Mouse (Mus musculus): ENCODE results near the gene Nrxn1. TPM values are rescaled to one million over a fixed set of nuclear protein-coding genes. Genes with fewer than 3 reads are reported as not detected.

The Nrxn1 gene
- polyA plus RNA-seq, 1 experiment from 2014 or later, result 1.7 TPM

DNA sequence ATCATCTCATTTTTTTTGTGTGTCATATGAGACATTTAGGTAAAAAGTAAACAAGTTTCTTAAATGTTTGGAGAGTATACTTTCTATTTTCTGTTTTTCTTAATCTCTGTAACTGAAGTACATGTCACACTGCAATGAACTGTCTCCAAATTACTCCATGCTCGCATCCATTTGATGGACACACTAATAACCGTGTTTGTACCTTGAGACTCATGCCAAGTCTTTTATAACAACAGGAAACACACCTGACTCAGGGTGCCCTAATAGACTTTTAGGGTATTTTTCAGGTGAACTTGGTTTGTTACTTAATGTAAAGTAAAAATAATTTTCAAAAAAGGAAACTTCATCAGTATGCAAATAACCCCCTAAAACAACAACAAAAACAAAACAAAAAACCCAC is 180.1 kb downstream of the Nrxn1 start:
- Histone ChIP-seq H3K9ac (ENCODE audit: low read depth, low read length) (no peak overlapping the region), H3K27me3 (ENCODE audit: insufficient read depth, low read length) (no peaks in the 10 kb centered on the region), H3K9me3 (replicated peaks; ENCODE audit: low read length) (no peaks in the 10 kb centered on the region), H3K4me2 (ENCODE audit: low read length) (no peak overlapping the region), H3K36me3 (ENCODE audit: insufficient read depth, low read length) (no peaks in the 10 kb centered on the region), H3K4me3 (replicated peaks; ENCODE audit: low read depth, low read length) (no peak overlapping the region), H3K4me1 (replicated peaks; ENCODE audit: insufficient read depth, low read length) (no peaks in the 10 kb centered on the region), H3K27ac (no peak overlapping the region)
- no peak for TF ChIP-seq CTCF (IDR thresholded peaks at IDR 0.05; ENCODE audit: low read depth)
- WGBS, result 66% methylated on average over 2 of the region's 2 CpGs
- no peak for ATAC-seq (replicated peaks; ENCODE audit: low FRiP score, low read depth)
- DNase-seq (ENCODE audit: low spot score), result no peak

DNA sequence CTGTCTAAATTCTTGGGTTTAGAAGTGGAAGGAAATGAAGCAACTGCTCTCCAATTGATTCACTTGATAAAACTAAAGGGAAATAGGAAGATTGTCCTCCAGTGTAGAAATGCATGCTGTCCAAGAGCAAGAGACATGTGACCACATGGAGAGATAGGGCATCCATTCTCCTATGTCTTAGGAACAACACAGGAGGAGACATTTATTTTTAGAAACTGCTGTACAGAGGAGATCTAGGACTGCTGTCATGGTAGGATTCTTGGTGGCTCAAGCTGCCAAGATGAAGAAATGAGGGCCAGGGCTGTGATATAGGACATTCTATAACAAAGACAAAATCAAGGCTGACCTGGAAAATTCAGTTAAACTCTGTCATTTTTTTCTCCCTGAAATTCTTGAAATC is 180.5 kb downstream of the Nrxn1 start:
- H3K36me3 ChIP-seq (ENCODE audit: insufficient read depth, low read length), result no peaks in the 10 kb centered on the region
- DNase-seq (ENCODE audit: low spot score) (no peak), ATAC-seq (replicated peaks; ENCODE audit: low FRiP score, low read depth) (no peak)
- H3K4me2 ChIP-seq (ENCODE audit: low read length), result no peak overlapping the region
- H3K9ac ChIP-seq (ENCODE audit: low read depth, low read length), result no peak overlapping the region
- TF ChIP-seq CTCF (IDR thresholded peaks at IDR 0.05; ENCODE audit: low read depth), result no peak
- no peaks in the 10 kb centered on the region for H3K27me3 ChIP-seq (ENCODE audit: insufficient read depth, low read length)
- H3K27ac ChIP-seq, result no peak overlapping the region
- no peaks in the 10 kb centered on the region for H3K9me3 ChIP-seq (replicated peaks; ENCODE audit: low read length)
- no peaks in the 10 kb centered on the region for H3K4me1 ChIP-seq (replicated peaks; ENCODE audit: insufficient read depth, low read length)
- H3K4me3 ChIP-seq (replicated peaks; ENCODE audit: low read depth, low read length), result no peak overlapping the region

DNA sequence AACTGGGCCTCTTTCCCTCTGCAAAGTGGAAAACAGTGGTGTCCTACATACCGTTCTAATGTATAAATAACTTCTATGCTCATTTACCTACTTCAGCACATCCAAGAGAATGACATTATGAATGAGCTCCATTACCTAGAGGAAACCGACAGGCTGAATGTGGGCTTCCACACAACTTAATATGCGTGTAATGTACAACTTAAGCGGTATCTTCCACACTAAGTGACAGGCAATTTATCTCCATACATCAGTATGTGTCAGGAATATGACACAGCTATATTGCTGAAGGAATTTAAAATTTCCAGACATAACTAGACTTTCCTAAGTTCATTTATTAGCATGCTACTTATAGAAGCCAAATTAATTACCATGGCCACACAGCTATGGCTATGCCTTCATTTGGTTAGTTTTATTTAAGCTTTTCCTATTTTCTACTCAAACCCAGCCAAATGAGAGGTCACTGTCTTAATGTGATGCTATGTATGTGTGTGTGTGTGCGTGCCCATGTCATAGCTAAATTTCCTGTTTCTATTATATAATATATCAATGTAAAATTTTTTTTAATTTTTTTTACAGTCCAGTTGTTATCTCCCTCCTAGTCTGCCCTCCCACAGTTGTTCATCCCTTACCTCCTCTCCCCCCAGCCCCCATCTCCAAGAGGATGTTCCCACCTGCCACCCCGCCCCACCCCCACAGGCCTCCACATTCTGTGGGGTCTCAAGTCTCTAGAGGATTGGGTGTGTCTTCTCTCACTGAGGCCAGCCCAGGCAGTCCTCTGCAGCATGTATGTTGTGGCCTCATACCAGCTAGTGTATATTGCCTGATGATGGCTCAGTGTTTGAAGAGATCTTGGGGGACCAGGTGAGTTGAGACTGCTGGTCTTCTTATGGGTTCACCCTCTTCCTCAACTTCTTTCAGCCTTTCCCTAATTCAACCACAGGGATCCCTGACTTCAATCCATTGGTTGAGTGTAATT is 186.5 kb downstream of the Nrxn1 start:
- WGBS, result 84% methylated on average over 6 of the region's 6 CpGs
- no peak for TF ChIP-seq CTCF (IDR thresholded peaks at IDR 0.05; ENCODE audit: low read depth)
- Histone ChIP-seq H3K4me3 (replicated peaks; ENCODE audit: low read depth, low read length) (no peak overlapping the region), H3K36me3 (ENCODE audit: insufficient read depth, low read length) (no peaks in the 10 kb centered on the region), H3K27ac (no peak overlapping the region), H3K4me2 (ENCODE audit: low read length) (no peak overlapping the region), H3K9me3 (replicated peaks; ENCODE audit: low read length) (no peaks in the 10 kb centered on the region), H3K9ac (ENCODE audit: low read depth, low read length) (no peak overlapping the region), H3K27me3 (ENCODE audit: insufficient read depth, low read length) (no peaks in the 10 kb centered on the region), H3K4me1 (replicated peaks; ENCODE audit: insufficient read depth, low read length) (no peaks in the 10 kb centered on the region)
- ATAC-seq (replicated peaks; ENCODE audit: low FRiP score, low read depth), result no peak
- DNase-seq (ENCODE audit: low spot score), result no peak

DNA sequence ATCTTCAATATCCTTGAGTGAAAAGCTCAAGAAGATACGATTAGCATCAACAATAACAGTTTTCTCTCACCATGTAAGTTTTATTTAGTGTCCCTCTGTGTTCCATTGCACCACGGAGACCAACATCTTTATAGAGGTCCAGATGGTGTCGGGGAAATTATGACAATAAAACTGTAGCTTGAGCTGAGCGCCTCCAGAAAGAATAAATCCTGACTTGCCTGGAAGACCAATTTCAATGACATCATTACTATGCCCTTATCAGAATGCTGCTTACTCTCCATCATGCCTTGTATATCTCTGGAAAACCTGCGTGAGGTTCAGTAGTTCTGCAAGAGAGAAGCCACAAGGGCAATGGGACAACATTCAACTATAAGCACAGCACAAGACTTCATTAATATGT is 187.7 kb downstream of the Nrxn1 start:
- WGBS, result 78% methylated on average over 5 of the region's 5 CpGs
- Histone ChIP-seq H3K4me3 (replicated peaks; ENCODE audit: low read depth, low read length) (no peak overlapping the region), H3K9ac (ENCODE audit: low read depth, low read length) (no peak overlapping the region), H3K4me2 (ENCODE audit: low read length) (no peak overlapping the region), H3K36me3 (ENCODE audit: insufficient read depth, low read length) (no peaks in the 10 kb centered on the region), H3K27me3 (ENCODE audit: insufficient read depth, low read length) (no peaks in the 10 kb centered on the region), H3K4me1 (replicated peaks; ENCODE audit: insufficient read depth, low read length) (no peaks in the 10 kb centered on the region), H3K9me3 (replicated peaks; ENCODE audit: low read length) (no peaks in the 10 kb centered on the region), H3K27ac (no peak overlapping the region)
- no peak for TF ChIP-seq CTCF (IDR thresholded peaks at IDR 0.05; ENCODE audit: low read depth)
- DNase-seq (ENCODE audit: low spot score) (no peak), ATAC-seq (replicated peaks; ENCODE audit: low FRiP score, low read depth) (no peak)

DNA sequence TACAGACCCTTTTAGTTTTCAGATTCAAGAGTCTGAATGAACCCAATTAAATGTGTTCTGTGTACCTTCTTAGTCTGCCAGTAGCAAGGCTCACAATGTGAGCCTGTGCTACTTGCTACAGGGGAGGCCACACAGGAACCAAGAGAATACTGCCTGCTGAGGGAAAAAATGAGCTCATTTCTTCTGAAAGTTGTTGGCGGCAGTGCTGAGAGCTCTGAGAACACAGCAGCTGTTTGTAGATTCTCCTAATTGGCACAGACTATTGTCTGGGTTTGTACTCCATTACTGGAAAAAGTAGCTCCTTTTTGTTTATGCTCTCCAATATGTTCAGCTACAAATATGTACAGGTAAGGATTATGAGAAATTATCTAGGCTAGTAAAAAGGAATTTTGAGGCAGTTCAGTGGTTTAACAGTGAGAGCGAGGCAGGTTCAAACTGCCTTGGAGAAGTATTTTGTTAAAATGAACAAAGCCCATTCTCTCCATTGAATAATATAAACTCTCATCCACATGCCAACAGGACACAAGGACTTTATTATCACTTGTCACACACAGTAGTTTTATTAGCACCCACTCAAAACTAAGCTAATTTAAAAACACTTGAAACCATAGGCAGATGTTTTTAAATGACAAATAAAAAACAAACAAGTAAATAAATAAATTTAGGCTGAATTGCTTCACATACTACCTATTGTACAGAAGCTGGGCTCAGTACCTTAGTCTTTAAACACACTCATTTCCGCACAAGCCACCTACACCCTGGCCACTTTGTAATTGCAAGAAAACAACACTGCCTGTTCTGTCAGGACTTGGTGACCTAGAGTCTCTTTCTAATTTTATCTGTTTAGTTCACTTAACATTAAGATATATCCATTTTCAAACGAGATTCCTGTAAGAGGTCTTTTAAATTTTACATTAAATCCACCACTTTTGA is 200.3 kb downstream of the Nrxn1 start:
- DNase-seq (ENCODE audit: low spot score) (no peak), ATAC-seq (replicated peaks; ENCODE audit: low FRiP score, low read depth) (no peak)
- no peaks in the 10 kb centered on the region for H3K36me3 ChIP-seq (ENCODE audit: insufficient read depth, low read length)
- no peaks in the 10 kb centered on the region for H3K4me1 ChIP-seq (replicated peaks; ENCODE audit: insufficient read depth, low read length)
- H3K27me3 ChIP-seq (ENCODE audit: insufficient read depth, low read length), result no peaks in the 10 kb centered on the region
- no peak overlapping the region for H3K9ac ChIP-seq (ENCODE audit: low read depth, low read length)
- no peak overlapping the region for H3K4me2 ChIP-seq (ENCODE audit: low read length)
- no peak for TF ChIP-seq CTCF (IDR thresholded peaks at IDR 0.05; ENCODE audit: low read depth)
- 62% methylated on average over 4 of the region's 4 CpGs for WGBS
- H3K4me3 ChIP-seq (replicated peaks; ENCODE audit: low read depth, low read length), result no peak overlapping the region
- no peaks in the 10 kb centered on the region for H3K9me3 ChIP-seq (replicated peaks; ENCODE audit: low read length)
- no peak overlapping the region for H3K27ac ChIP-seq

DNA sequence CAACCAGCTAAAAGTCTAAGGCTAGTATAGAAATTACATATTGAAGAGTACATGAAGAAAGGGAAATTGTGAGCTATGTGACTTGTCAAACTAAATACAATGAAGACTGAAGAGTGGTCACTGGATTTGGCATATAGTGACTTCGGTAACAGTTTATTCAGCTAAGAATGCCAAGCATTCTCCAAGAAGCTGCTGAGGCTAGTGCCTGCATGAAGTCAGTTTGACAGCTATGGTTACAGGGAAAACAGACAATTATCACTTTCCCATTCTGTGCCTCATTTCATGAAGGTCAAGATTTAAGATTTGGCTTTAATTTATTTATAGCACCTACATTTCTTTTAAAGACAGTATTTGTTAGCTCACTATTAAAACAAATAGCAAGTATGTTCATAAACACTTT is 201.2 kb downstream of the Nrxn1 start:
- TF ChIP-seq CTCF (IDR thresholded peaks at IDR 0.05; ENCODE audit: low read depth), result no peak
- no peak overlapping the region for H3K4me3 ChIP-seq (replicated peaks; ENCODE audit: low read depth, low read length)
- no peaks in the 10 kb centered on the region for H3K9me3 ChIP-seq (replicated peaks; ENCODE audit: low read length)
- H3K27ac ChIP-seq, result no peak overlapping the region
- no peaks in the 10 kb centered on the region for H3K27me3 ChIP-seq (ENCODE audit: insufficient read depth, low read length)
- no peaks in the 10 kb centered on the region for H3K36me3 ChIP-seq (ENCODE audit: insufficient read depth, low read length)
- ATAC-seq (replicated peaks; ENCODE audit: low FRiP score, low read depth), result no peak
- no peak overlapping the region for H3K9ac ChIP-seq (ENCODE audit: low read depth, low read length)
- no peak overlapping the region for H3K4me2 ChIP-seq (ENCODE audit: low read length)
- 71% methylated on average over 1 of the region's 1 CpGs for WGBS
- H3K4me1 ChIP-seq (replicated peaks; ENCODE audit: insufficient read depth, low read length), result no peaks in the 10 kb centered on the region
- DNase-seq (ENCODE audit: low spot score), result no peak
